Mouse (Mus musculus) lung, postnatal 0 days (tissue): ENCODE results near the gene D930020B18Rik. TPM values are rescaled to one million over a fixed set of nuclear protein-coding genes. Genes with fewer than 3 reads are reported as not detected.

Experiments used
- ATAC-seq: fragments of 200-750 bp; cut with Nextera tagmentation; 2 replicates; pipeline ENCODE4 v1.8.0; 2017; ENCODE audit warnings: moderate library complexity
- DNase-seq: peaks from one replicate; pipeline ENCODE4 v3.0.0-alpha.2; 2016; ENCODE audit warnings: low spot score
- H3K27ac ChIP-seq: fragments of 300-500 bp; sonication (generic); 2 replicates; pipeline ENCODE4 v1.5.1; 2014; ENCODE audit warnings: antibody characterized with exemption, mild to moderate bottlenecking, low read length, mixed read lengths
- H3K27me3 ChIP-seq: fragments of 300-500 bp; sonication (generic); replicated peaks from 2 replicates; pipeline ENCODE4 v1.6.1; 2014; ENCODE audit warnings: low read length, mixed read lengths; ENCODE audit not compliant: insufficient read depth
- H3K36me3 ChIP-seq: fragments of 300-500 bp; sonication (generic); 2 replicates; pipeline ENCODE4 v1.6.1; 2014; ENCODE audit warnings: low read length, mixed read lengths; ENCODE audit not compliant: insufficient read depth
- H3K4me1 ChIP-seq: fragments of 300-500 bp; sonication (generic); 2 replicates; pipeline ENCODE4 v1.6.1; 2014; ENCODE audit warnings: antibody characterized with exemption, low read depth, low read length, mixed read lengths; ENCODE audit not compliant: insufficient read depth
- H3K4me2 ChIP-seq: fragments of 300-500 bp; sonication (generic); replicated peaks from 2 replicates; pipeline ENCODE4 v1.6.1; 2014; ENCODE audit warnings: low read depth, mild to moderate bottlenecking, low read length, moderate library complexity, mixed read lengths
- H3K4me3 ChIP-seq: fragments of 300-500 bp; sonication (generic); 2 replicates; pipeline ENCODE4 v1.5.1; 2014; ENCODE audit warnings: low read depth, low read length
- H3K9ac ChIP-seq: fragments of 300-500 bp; sonication (generic); replicated peaks from 2 replicates; pipeline ENCODE4 v1.6.1; 2014; ENCODE audit warnings: low read depth, mild to moderate bottlenecking
- H3K9me3 ChIP-seq: fragments of 300-500 bp; sonication (generic); 2 replicates; pipeline ENCODE4 v1.6.1; 2016; ENCODE audit warnings: low read length, mixed read lengths
- CTCF ChIP-seq: IDR thresholded peaks from 2 replicates; pipeline ENCODE4 v1.5.1; 2016; ENCODE audit warnings: antibody characterized with exemption, mild to moderate bottlenecking
- EP300 ChIP-seq: IDR thresholded peaks from 2 replicates; pipeline ENCODE4 v1.6.1; 2016; ENCODE audit warnings: antibody characterized with exemption, mild to moderate bottlenecking, control low read depth
- WGBS: fragments of 180-500 bp; shearing (Covaris S2); extraction: QIAGEN DNeasy Blood & Tissue Kit; methylation state at CpG from one replicate; pipeline ENCODE4 v1.1.7; 2014; 5-methylcytosine and 5-hydroxymethylcytosine counted together
- polyA plus RNA-seq: library from polyadenylated mRNA; unstranded; fragments of >200 nt; fragmentation: Nextera tagmentation; extraction: Ambion mirVana; gene quantifications from 2 replicates; pipeline ENCODE4 v1.2.1, GENCODE M21; 2015

D930020B18Rik gene
- polyA plus RNA-seq, 1 experiment from 2014 or later, result 0.44 TPM

DNA sequence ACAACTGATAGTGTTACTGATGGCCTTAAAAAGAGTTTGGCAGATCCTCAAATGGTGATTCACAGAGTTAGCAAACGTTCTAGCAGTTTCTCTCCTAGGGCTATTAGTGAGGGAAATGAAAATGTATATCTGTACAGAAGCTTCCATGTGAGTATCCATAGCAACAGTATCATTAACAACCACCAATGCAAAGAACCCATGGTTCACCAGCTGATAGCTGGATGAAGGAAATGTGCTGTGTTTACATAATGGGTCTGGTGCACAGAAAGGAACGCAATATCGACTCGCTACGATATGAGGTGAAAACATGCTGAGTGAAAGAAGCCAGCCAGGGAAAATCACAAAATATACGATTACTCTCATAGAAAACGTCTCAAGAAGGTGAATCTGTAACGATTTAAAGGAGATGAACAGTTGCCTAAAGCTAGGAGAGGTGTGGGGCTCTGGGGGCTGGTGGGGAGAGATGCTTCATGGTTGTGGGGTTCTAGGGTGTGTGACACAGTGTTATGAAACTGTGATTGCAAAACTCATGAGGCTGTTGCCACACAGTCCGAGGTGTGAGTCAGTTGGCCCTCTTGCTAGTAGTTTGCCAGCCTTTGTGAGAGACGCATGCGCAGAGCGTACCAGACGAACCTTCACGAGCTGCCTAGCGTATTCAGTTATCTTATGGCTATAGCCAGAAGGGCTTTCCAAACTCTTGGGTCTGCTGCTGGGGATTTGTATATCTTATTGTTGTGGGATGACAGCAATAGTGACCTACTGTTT, 64.2 kb downstream of the D930020B18Rik start:
- H3K4me2 ChIP-seq, result no peak overlapping the region
- H3K9me3 ChIP-seq, result no peaks in the 10 kb centered on the region
- no peak overlapping the region for H3K4me3 ChIP-seq
- WGBS, result 67% methylated on average over 15 of the region's 15 CpGs
- no peaks in the 10 kb centered on the region for H3K27me3 ChIP-seq
- no peak for TF ChIP-seq CTCF
- TF ChIP-seq EP300, result no peak
- no peaks in the 10 kb centered on the region for H3K4me1 ChIP-seq
- ATAC-seq (no peak; the same call in 1 of the 2 replicates), DNase-seq (no peak)
- H3K36me3 ChIP-seq, result no peaks in the 10 kb centered on the region
- H3K27ac ChIP-seq, result no peak overlapping the region
- H3K9ac ChIP-seq, result no peak overlapping the region

- Histone ChIP-seq H3K27me3 (no peaks in the 10 kb centered on the region), H3K4me2 (no peak overlapping the region), H3K4me3 (no peak overlapping the region), H3K9me3 (no peaks in the 10 kb centered on the region), H3K27ac (no peak overlapping the region), H3K9ac (no peak overlapping the region), H3K36me3 (no peaks in the 10 kb centered on the region), H3K4me1 (no peaks in the 10 kb centered on the region)
- ATAC-seq, result no peak
- DNase-seq, result no peak
- TF ChIP-seq EP300, result no peak
- no peak for TF ChIP-seq CTCF
Observed at GRCm38 (mm10) chr10:121716862-121717261, 75.5 kb downstream of the D930020B18Rik start.

DNA sequence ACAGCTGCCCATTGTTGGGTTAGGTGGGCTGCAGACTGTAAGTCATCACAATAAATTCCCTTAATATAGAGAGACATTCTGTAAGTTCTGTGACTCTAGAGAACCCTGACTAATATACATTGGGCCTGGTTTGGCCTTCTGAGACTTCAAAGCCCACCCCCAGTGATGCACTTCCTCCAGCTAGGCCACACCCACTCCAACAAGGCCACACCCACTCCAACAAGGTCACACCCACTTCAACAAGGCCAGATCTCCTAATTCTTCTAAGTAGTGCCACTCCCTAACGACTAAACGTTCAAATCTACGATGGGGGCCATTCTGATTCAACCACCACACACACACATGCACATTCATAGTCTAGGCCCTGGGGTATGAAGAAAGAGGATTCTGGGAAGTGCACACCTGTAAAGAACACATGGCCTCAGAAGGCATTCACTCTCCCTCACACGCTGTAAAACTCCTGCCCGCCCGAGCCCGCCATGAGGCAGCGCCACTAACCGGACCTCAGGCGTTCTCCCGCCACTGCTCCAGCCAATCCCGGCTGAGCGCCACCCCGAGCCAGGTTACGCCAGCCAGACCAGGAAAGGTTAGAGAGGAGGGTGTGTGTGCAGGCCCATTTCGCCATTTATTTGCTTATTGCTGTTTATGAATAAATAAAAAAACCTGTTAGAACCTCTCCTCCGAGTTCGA, 77.7 kb downstream of the D930020B18Rik start:
- Histone ChIP-seq H3K36me3 (no peaks in the 10 kb centered on the region), H3K4me2 (no peak overlapping the region), H3K9ac (no peak overlapping the region), H3K9me3 (no peaks in the 10 kb centered on the region), H3K4me3 (no peak overlapping the region), H3K27me3 (no peaks in the 10 kb centered on the region), H3K27ac (no peak overlapping the region), H3K4me1 (no peaks in the 10 kb centered on the region)
- no peak for ATAC-seq
- DNase-seq, result no peak
- 92% methylated on average over 18 of the region's 18 CpGs for WGBS
- no peak for TF ChIP-seq EP300
- TF ChIP-seq CTCF, result no peak

DNA sequence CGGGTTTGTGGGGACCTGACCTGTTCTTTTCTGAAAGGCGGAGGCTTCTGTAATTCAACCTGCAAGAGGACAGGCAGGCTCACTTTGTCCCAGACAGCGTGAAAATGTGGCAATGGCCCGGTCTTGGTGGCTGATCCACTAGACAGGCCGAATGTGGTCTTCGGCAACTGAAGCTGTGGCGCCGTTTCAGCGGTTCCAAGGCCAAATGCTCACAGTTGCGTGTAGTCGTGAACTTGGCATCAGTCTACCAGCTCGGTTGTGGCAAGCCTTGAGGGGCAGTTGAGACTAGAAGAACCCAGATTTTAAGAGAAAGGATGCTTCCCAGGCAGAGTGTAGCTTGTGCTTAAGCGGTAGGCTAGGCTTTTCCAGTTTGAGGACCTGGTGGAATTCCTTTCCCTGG, 79.3 kb downstream of the D930020B18Rik start:
- Histone ChIP-seq H3K27me3 (no peaks in the 10 kb centered on the region), H3K4me1 (no peaks in the 10 kb centered on the region), H3K9ac (no peak overlapping the region), H3K9me3 (no peaks in the 10 kb centered on the region), H3K4me2 (no peak overlapping the region), H3K36me3 (no peaks in the 10 kb centered on the region), H3K4me3 (no peak overlapping the region), H3K27ac (no peak overlapping the region)
- DNase-seq (no peak), ATAC-seq (no peak)
- TF ChIP-seq EP300 (no peak), CTCF (no peak)
- 94% methylated on average over 13 of the region's 13 CpGs for WGBS

DNA sequence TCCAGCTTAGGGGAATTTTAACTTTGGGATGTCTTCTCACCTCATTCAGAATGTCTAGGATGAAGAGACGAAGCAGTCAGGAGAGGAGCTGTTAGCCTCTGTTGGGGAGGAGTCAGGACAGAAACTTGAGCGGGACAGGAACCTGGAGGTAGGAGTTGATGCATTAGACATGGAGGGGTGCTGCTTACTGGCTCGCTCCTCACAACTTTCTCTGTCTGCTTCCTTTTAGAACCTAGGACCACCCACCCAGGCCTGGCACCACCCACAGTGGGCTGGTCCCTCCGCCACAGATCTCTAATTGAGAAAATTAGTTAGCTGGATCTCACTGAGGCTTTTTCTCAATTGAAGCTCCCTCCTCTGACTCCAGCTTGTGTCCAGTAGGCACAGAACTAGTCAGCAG, 85.1 kb downstream of the D930020B18Rik start:
- ATAC-seq, result no peak
- TF ChIP-seq CTCF (no peak), EP300 (no peak)
- 58% methylated on average over 4 of the region's 4 CpGs for WGBS

DNA sequence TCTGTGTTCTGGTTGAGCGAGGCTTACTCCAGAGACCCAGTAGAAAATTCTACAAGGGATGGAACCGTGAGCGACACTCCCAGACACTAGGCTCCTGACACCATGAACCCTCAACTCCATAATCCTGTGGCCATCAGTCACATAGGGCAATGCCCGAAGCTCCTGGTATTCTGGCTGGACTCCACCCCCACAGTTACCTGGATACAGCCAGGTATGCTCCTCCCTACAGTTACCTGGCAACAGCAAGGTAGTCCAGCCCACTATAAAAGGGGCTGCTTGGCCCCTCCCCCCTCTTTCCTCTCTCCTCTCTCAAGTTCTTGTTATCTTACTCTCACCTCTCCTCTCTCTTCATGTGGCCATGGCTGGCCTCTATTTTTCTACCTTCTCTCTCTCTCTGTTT, 85.8 kb downstream of the D930020B18Rik start:
- H3K9me3 ChIP-seq, result no peaks in the 10 kb centered on the region
- H3K36me3 ChIP-seq, result no peaks in the 10 kb centered on the region
- no peak overlapping the region for H3K4me2 ChIP-seq
- DNase-seq (no peak), ATAC-seq (no peak)
- WGBS, result 70% methylated on average over 4 of the region's 4 CpGs
- H3K4me3 ChIP-seq, result no peak overlapping the region
- H3K27me3 ChIP-seq, result no peaks in the 10 kb centered on the region
- TF ChIP-seq CTCF (no peak), EP300 (no peak)
- no peak overlapping the region for H3K27ac ChIP-seq
- no peak overlapping the region for H3K9ac ChIP-seq
- H3K4me1 ChIP-seq, result no peaks in the 10 kb centered on the region

More for the DNA sequence above, 85.1 kb downstream of the D930020B18Rik start:
- no peak overlapping the region for H3K4me3 ChIP-seq
- H3K27me3 ChIP-seq, result no peaks in the 10 kb centered on the region
- no peaks in the 10 kb centered on the region for H3K36me3 ChIP-seq
- no peak overlapping the region for H3K9ac ChIP-seq
- no peak for DNase-seq
- H3K4me2 ChIP-seq, result no peak overlapping the region
- no peaks in the 10 kb centered on the region for H3K4me1 ChIP-seq
- no peaks in the 10 kb centered on the region for H3K9me3 ChIP-seq
- no peak overlapping the region for H3K27ac ChIP-seq
